ENCODE assay signal across 7 mouse cellular contexts in genomic region chr7:101933751-101934240, GRCm38 (mm10). TPM values are rescaled to one million over a fixed set of nuclear protein-coding genes. Genes with fewer than 3 reads are reported as not detected.
DNase-seq lines count a peak whose midpoint lies in the region; ATAC-seq lines count a peak whose summit lies in the region.

Gene Lrrc51 (minus strand): TSS chr7:101933895.
Gene Numa1 (plus strand): TSS chr7:101934111.

- H3K36me3 ChIP-seq in embryonic facial prominence, embryonic 12.5 days: 0 out of 2 replicates have a peak, but pooled peaks cover 8% of the 10 kb centered on the region
- no peaks in the 10 kb centered on the region; the same call in 1 of the 2 replicates for H3K36me3 ChIP-seq in limb, embryonic 11.5 days (ENCODE audit: control insufficient read depth, insufficient read depth, low read length)
- H3K36me3 ChIP-seq in midbrain, embryonic 14.5 days (ENCODE audit: control insufficient read depth, insufficient read depth, low read length): no peaks in the 10 kb centered on the region

- no peaks in the 10 kb centered on the region for H3K9me3 ChIP-seq in embryonic facial prominence, embryonic 12.5 days
- H3K9me3 ChIP-seq in limb, embryonic 11.5 days (ENCODE audit: control insufficient read depth, low read length): no peaks in the 10 kb centered on the region
- H3K9me3 ChIP-seq in midbrain, embryonic 14.5 days (ENCODE audit: control insufficient read depth, low read length): no peaks in the 10 kb centered on the region

- peak within 1 kb of the TSS; percentile 68 for H3K9ac ChIP-seq in embryonic facial prominence, embryonic 12.5 days
- peak within 1 kb of the TSS; percentile 77 for H3K9ac ChIP-seq in limb, embryonic 11.5 days (ENCODE audit: low read length)
- peak within 1 kb of the TSS; percentile 72 for H3K9ac ChIP-seq in midbrain, embryonic 14.5 days (replicated peaks; ENCODE audit: low read length)

- peak; percentile 97 for ATAC-seq in embryonic facial prominence, embryonic 12.5 days (ENCODE audit: insufficient number of reproducible peaks, insufficient read depth, low FRiP score, low TSS enrichment)
- ATAC-seq in limb, embryonic 11.5 days (ENCODE audit: insufficient number of reproducible peaks, low FRiP score, low TSS enrichment, low read depth): peak; percentile 98
- ATAC-seq in midbrain, embryonic 14.5 days (ENCODE audit: low FRiP score, low TSS enrichment): peak; percentile 98

- no peaks in the 10 kb centered on the region for H3K27me3 ChIP-seq in embryonic facial prominence, embryonic 12.5 days
- no peaks in the 10 kb centered on the region for H3K27me3 ChIP-seq in limb, embryonic 11.5 days (ENCODE audit: control insufficient read depth, insufficient read depth, low read length)
- no peaks in the 10 kb centered on the region for H3K27me3 ChIP-seq in midbrain, embryonic 14.5 days (ENCODE audit: control insufficient read depth, insufficient read depth, low read length)

- peak; percentile 94 for DNase-seq in adrenal gland, postnatal 25 days
- peak; percentile 100 for DNase-seq in heart, adult 11 months
- peak; percentile 95 for DNase-seq in kidney, adult 18-20 months
- peak; percentile 98 for DNase-seq in limb, embryonic 11.5 days (ENCODE audit: low spot score)
- peak; percentile 98 for DNase-seq in midbrain, embryonic 14.5 days
- DNase-seq in spleen, adult 18-20 months: peak; percentile 90 to 94

- H3K4me3 ChIP-seq in embryonic facial prominence, embryonic 12.5 days: peak within 1 kb of the TSS; percentile 77
- H3K4me3 ChIP-seq in limb, embryonic 11.5 days (ENCODE audit: low read depth, low read length): peak within 1 kb of the TSS; percentile 68
- H3K4me3 ChIP-seq in midbrain, embryonic 14.5 days (replicated peaks; ENCODE audit: low read depth, low read length): peak within 1 kb of the TSS; percentile 88

- H3K27ac ChIP-seq in embryonic facial prominence, embryonic 12.5 days: peak within 1 kb of the TSS; percentile 81
- H3K27ac ChIP-seq in limb, embryonic 11.5 days (replicated peaks; ENCODE audit: low read depth, low read length): peak within 1 kb of the TSS; percentile 38; the same call in 1 of the 2 replicates
- peak within 1 kb of the TSS; percentile 74; the same call in 1 of the 2 replicates for H3K27ac ChIP-seq in midbrain, embryonic 14.5 days (replicated peaks; ENCODE audit: low read depth, low read length)

- H3K4me1 ChIP-seq in embryonic facial prominence, embryonic 12.5 days: peaks cover 6% of the 10 kb centered on the region
- H3K4me1 ChIP-seq in limb, embryonic 11.5 days (ENCODE audit: control insufficient read depth, insufficient read depth, low read length): no peaks in the 10 kb centered on the region; the same call in 1 of the 2 replicates
- peaks cover 16% of the 10 kb centered on the region for H3K4me1 ChIP-seq in midbrain, embryonic 14.5 days (ENCODE audit: control insufficient read depth, insufficient read depth, low read length)

- WGBS in embryonic facial prominence, embryonic 12.5 days: 1% methylated on average over 40 of the region's 40 CpGs
- WGBS in limb, embryonic 11.5 days: under 1% methylated on average over 40 of the region's 40 CpGs
- WGBS in midbrain, embryonic 14.5 days: under 1% methylated on average over 40 of the region's 40 CpGs

- peak within 1 kb of the TSS; percentile 66 for H3K4me2 ChIP-seq in embryonic facial prominence, embryonic 12.5 days (replicated peaks)
- peak within 1 kb of the TSS; percentile 57 for H3K4me2 ChIP-seq in limb, embryonic 11.5 days (ENCODE audit: low read depth, severe bottlenecking)
- peak within 1 kb of the TSS; percentile 70 for H3K4me2 ChIP-seq in midbrain, embryonic 14.5 days (ENCODE audit: low read length)

RNA-seq across cellular contexts. Expression of gene Lrrc51, which starts in this region (rescaled TPM):
- 13.3 and 17.2 TPM in 2 replicates for total RNA-seq in adrenal gland, postnatal 25 days (2021)
- polyA plus RNA-seq in embryonic facial prominence, embryonic 12.5 days (2016; fragmentation: Nextera tagmentation; extraction: Ambion mirVana): 8.8 and 9.8 TPM in 2 replicates
- polyA plus RNA-seq in limb, embryonic 11.5 days (2014; fragmentation: Nextera tagmentation; extraction: Ambion mirVana): 13.2 TPM in 2 replicates
- polyA plus RNA-seq in midbrain, embryonic 14.5 days (2014; fragmentation: Nextera tagmentation; extraction: Ambion mirVana): 7.4 and 10.7 TPM in 2 replicates

RNA-seq across cellular contexts. Expression of gene Numa1, which starts in this region (rescaled TPM):
- total RNA-seq in adrenal gland, postnatal 25 days (2021): 168 and 210 TPM in 2 replicates
- polyA plus RNA-seq in embryonic facial prominence, embryonic 12.5 days (2016; fragmentation: Nextera tagmentation; extraction: Ambion mirVana): 115 and 119 TPM in 2 replicates
- polyA plus RNA-seq in limb, embryonic 11.5 days (2014; fragmentation: Nextera tagmentation; extraction: Ambion mirVana): 130 and 140 TPM in 2 replicates
- polyA plus RNA-seq in midbrain, embryonic 14.5 days (2014; fragmentation: Nextera tagmentation; extraction: Ambion mirVana): 50.1 and 73.6 TPM in 2 replicates

Comparison
In these comparisons a context has a peak if more than half of its experiments do, and no peak if none do; other contexts are left out.
1. Peak in every context shown above with its lines: DNase-seq, ATAC-seq, H3K4me3 ChIP-seq and H3K27ac ChIP-seq.